Mouse (Mus musculus): ENCODE measurements around the gene Olfr56. TPM values are rescaled to one million over a fixed set of nuclear protein-coding genes. Genes with fewer than 3 reads are reported as not detected.

Olfr56 gene
- 1.0 TPM for total RNA-seq (2023)

GRCm38 (mm10) chr11:48978240-48978939 lies at the start of gene Olfr56:
TSS of gene Olfr56 (plus strand) at chr11:48978889.

DNA sequence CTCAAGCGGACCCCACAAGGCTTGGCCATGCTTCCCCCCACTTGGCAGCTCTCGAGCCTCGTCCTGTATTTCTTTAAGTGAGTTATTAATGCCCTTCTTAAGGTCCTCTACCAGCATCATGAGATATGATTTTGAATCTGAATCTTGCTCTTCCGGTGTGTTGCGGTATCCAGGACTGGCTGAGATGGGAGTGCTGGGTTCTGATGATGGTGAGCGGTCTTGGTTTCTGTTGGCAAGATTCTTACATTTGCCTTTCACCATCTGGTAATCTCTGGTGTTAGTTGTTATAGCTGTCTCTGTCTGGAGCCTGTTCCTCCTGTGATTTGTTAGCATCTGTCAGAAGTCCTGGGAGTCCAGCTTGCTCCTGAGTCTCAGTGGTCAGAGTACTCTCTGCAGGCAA lies 32.6 kb upstream of the Olfr56 start, which contains the start of gene Psme2b:
TSS of gene Psme2b (minus strand) at position 101 of the 400 bp plus-strand sequence.

GRCm38 (mm10) chr11:48979251-48979650 lies 562 bp downstream of the Olfr56 start, which contains the start of gene 9930111J21Rik1:
TSS of gene 9930111J21Rik1 (minus strand) at chr11:48979398.

GRCm38 (mm10) chr11:48991740-48992520 lies 13.2 kb downstream of the Olfr56 start, which contains the start of gene Gm12185:
TSS of gene Gm12185 (minus strand) at chr11:48992226.

GRCm38 (mm10) chr11:48994018-48994417 lies 15.3 kb downstream of the Olfr56 start, which contains the start of gene Tgtp1:
TSS of gene Tgtp1 (minus strand) at chr11:48994172.

GRCm38 (mm10) chr11:49051093-49051891 lies 72.6 kb downstream of the Olfr56 start, which contains the start of gene 9930111J21Rik2:
TSS of gene 9930111J21Rik2 (minus strand) at chr11:49051242.

GRCm38 (mm10) chr11:49063713-49064469 lies 85.2 kb downstream of the Olfr56 start, which contains the start of gene Tgtp2:
TSS of gene Tgtp2 (minus strand) at chr11:49064206.

DNA sequence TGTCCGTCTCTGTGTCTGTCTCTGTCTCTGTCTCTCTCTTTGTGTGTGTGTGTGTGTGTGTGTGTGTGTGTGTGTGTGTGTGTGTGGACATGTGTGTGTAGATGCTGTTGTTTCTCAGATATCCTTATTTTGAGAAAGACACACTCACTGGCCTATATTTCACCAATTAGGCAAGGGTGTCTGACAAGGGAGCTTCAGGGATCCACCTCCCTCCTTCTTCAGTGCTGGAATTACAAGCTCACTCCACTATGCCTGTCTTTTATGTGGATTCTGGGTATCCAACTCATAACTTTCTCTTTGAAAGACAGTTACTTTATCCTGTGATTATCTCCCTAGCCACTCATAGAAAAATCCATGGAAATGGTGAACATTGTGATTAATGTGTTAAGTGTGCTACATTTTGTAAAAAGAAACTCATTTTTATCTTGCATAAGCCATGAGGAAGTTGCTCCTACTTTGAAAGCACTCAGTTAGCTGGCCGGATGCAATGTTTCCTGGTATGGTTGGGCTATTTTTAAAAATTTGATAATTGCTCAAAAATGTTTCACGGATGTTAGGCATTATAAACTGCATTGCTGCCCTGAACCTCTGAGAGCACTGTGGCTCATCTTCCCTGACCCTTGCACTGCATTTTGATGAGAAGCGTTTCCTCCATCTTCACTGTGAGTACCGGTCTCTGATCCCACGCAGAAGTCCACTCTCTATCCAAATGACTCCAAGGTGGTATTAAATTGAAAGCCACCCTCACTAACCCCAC lies 97.5 kb downstream of the Olfr56 start, which contains the start of gene Ifi47:
TSS of gene Ifi47 (plus strand) at position 587 of the 757 bp plus-strand sequence.

DNA sequence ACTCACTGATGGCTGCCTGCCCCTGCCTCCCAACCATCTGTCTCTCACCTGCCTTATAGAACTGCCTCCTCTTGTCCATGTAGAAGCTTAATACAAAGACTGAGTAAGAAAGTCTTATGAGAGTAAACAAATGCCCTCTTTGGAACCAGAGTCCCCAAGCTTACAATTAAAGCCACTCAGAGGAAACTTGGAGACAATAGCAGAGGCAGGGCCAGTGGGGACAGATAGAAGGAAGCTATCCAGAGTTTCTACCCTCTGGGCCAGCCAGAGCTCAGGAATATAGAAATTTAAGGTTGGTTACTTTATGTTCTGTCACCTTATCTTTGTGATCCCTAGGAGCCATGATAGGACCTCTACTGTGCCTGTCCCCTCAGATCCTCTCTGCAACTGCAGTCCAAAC lies 136.1 kb downstream of the Olfr56 start, which contains the start of gene Olfr1396:
TSS of gene Olfr1396 (minus strand) at position 101 of the 400 bp plus-strand sequence.

DNA sequence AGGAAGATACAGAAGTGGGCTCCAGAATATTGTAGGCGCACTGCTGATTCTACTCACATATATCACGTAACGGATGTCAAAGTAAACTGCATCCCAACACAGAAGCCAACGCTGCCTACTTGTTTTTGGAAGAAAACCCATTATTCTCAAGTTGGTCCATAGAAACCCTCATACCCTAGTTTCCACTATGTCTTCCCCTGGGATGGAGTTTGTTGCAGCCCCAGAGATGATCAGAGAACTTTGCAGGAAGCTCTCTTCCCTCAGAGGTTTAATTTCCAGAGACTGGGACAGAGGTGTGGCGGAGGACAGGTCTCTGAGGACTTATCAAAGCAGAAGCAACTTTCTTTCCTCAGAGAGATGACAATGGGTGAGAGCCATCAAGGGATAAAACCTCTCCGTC lies 163.3 kb downstream of the Olfr56 start, which contains the start of gene Olfr1395:
TSS of gene Olfr1395 (plus strand) at position 301 of the 400 bp plus-strand sequence.

DNA sequence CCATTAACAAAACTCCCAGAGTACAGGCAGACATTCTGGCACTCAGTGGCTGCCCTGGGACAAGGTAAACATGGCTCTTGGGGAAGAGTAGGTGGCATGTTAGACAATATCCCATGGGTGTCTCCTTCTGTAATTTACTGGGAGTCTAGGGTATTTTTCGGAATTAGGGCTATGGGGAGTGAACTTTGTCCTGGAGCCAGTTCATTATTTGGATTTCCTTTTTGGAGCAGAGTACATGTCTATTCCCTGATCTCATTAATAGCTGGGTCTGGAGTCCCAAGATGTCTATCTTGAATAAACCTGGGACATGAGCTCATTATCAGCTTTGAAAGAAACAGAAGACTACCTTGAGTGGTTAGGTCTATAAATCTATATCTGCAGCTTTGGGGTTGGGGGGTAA lies 175.4 kb downstream of the Olfr56 start, which contains the start of gene Olfr1394:
TSS of gene Olfr1394 (plus strand) at position 301 of the 400 bp plus-strand sequence.

Other genes starting within 250 kb of the Olfr56 start
- 2,005 TPM for gene Rack1, start 178.6 kb upstream of the Olfr56 start, total RNA-seq (2023)
- 30.0 TPM for gene Trim41, start 161.5 kb upstream of the Olfr56 start, total RNA-seq (2023)
- 5.9 TPM for gene Trim7, start 152.7 kb upstream of the Olfr56 start, total RNA-seq (2023)
- 1.3 TPM for gene Gm12184, start 152.2 kb upstream of the Olfr56 start, total RNA-seq (2023)
- gene Irgm1, start 107.2 kb upstream of the Olfr56 start, total RNA-seq (2023): 47.4 TPM
- 20.8 TPM for gene Gm5431, start 76.7 kb upstream of the Olfr56 start, total RNA-seq (2023)
- 39.6 TPM for gene Psme2b, start 32.7 kb upstream of the Olfr56 start, total RNA-seq (2023)
- 75.3 TPM for gene 9930111J21Rik1, start 509 bp downstream of the Olfr56 start, total RNA-seq (2023)
- gene Gm12185, start 13.3 kb downstream of the Olfr56 start, total RNA-seq (2023): 50.5 TPM
- gene Tgtp1, start 15.3 kb downstream of the Olfr56 start, total RNA-seq (2023): 82.7 TPM
- gene 9930111J21Rik2, start 72.4 kb downstream of the Olfr56 start, total RNA-seq (2023): 78.9 TPM
- 40.7 TPM for gene Tgtp2, start 85.3 kb downstream of the Olfr56 start, total RNA-seq (2023)
- gene Ifi47, start 97.7 kb downstream of the Olfr56 start, total RNA-seq (2023): 140 TPM
- not detected for gene Olfr1396, start 136.0 kb downstream of the Olfr56 start, total RNA-seq (2023)
- not detected for gene Olfr1395, start 163.4 kb downstream of the Olfr56 start, total RNA-seq (2023)
- gene Olfr1394, start 175.5 kb downstream of the Olfr56 start, total RNA-seq (2023): not detected
- gene Btnl9, start 208.3 kb downstream of the Olfr56 start, total RNA-seq (2023): 0.89 TPM
- gene Zfp62, start 224.4 kb downstream of the Olfr56 start, total RNA-seq (2023): 94.6 TPM